Mouse (Mus musculus): Measurements from ENCODE around the gene Rpl36-ps4. TPM values are rescaled to one million over a fixed set of nuclear protein-coding genes. Genes with fewer than 3 reads are reported as not detected.
"Not testable (repeated sequence)": the region's sequence is repeated elsewhere in the genome, so short reads cannot be mapped to it uniquely, and the experiment has no call there.

Rpl36-ps4 gene
- polyA plus RNA-seq, 1 experiment from 2014 or later, result not detected

- WGBS, result 83% methylated on average over 5 of the region's 5 CpGs
- Histone ChIP-seq H3K4me1 (replicated peaks; ENCODE audit: control insufficient read depth, insufficient read depth) (no peaks in the 10 kb centered on the region), H3K4me2 (replicated peaks; ENCODE audit: low read depth) (no peak overlapping the region), H3K9me3 (ENCODE audit: control insufficient read depth, low read length) (no peaks in the 10 kb centered on the region), H3K27ac (replicated peaks) (no peak overlapping the region), H3K27me3 (ENCODE audit: control insufficient read depth, insufficient read depth, low read length) (no peaks in the 10 kb centered on the region), H3K4me3 (ENCODE audit: low read depth, low read length) (no peak overlapping the region), H3K36me3 (ENCODE audit: control insufficient read depth, insufficient read depth, low read length) (no peaks in the 10 kb centered on the region), H3K9ac (ENCODE audit: low read length) (no peak overlapping the region)
- TF ChIP-seq CTCF (IDR thresholded peaks at IDR 0.05; ENCODE audit: low read depth) (no peak), EP300 (optimal IDR thresholded peaks at IDR 0.05) (no peak)
- DNase-seq (ENCODE audit: low spot score) (no peak), ATAC-seq (ENCODE audit: low FRiP score, low TSS enrichment) (no peak)
Measured at GRCm38 (mm10) chr17:87918121-87918520, 2.7 kb upstream of the Rpl36-ps4 start.

GRCm38 (mm10) chr17:87934326-87934725 is 13.5 kb downstream of the Rpl36-ps4 start:
- WGBS, result 69% methylated on average over 10 of the region's 10 CpGs

GRCm38 (mm10) chr17:87934736-87935135 is 14.0 kb downstream of the Rpl36-ps4 start:
- Histone ChIP-seq H3K4me3 (ENCODE audit: low read depth, low read length) (no peak overlapping the region), H3K27ac (replicated peaks) (no peak overlapping the region), H3K9me3 (ENCODE audit: control insufficient read depth, low read length) (no peaks in the 10 kb centered on the region), H3K4me2 (replicated peaks; ENCODE audit: low read depth) (no peak overlapping the region), H3K9ac (ENCODE audit: low read length) (no peak overlapping the region), H3K27me3 (ENCODE audit: control insufficient read depth, insufficient read depth, low read length) (no peaks in the 10 kb centered on the region), H3K4me1 (replicated peaks; ENCODE audit: control insufficient read depth, insufficient read depth) (no peaks in the 10 kb centered on the region), H3K36me3 (ENCODE audit: control insufficient read depth, insufficient read depth, low read length) (no peaks in the 10 kb centered on the region)
- ATAC-seq (ENCODE audit: low FRiP score, low TSS enrichment) (no peak), DNase-seq (ENCODE audit: low spot score) (no peak)
- 90% methylated on average over 8 of the region's 8 CpGs for WGBS
- TF ChIP-seq EP300 (optimal IDR thresholded peaks at IDR 0.05) (no peak), CTCF (IDR thresholded peaks at IDR 0.05; ENCODE audit: low read depth) (no peak)

More at GRCm38 (mm10) chr17:87934326-87934725, 13.5 kb downstream of the Rpl36-ps4 start:
- no peak for ATAC-seq (ENCODE audit: low FRiP score, low TSS enrichment)
- H3K27me3 ChIP-seq (ENCODE audit: control insufficient read depth, insufficient read depth, low read length), result no peaks in the 10 kb centered on the region
- H3K36me3 ChIP-seq (ENCODE audit: control insufficient read depth, insufficient read depth, low read length), result no peaks in the 10 kb centered on the region
- H3K4me3 ChIP-seq (ENCODE audit: low read depth, low read length), result no peak overlapping the region
- no peak overlapping the region for H3K27ac ChIP-seq (replicated peaks)
- no peaks in the 10 kb centered on the region for H3K4me1 ChIP-seq (replicated peaks; ENCODE audit: control insufficient read depth, insufficient read depth)
- no peak overlapping the region for H3K9ac ChIP-seq (ENCODE audit: low read length)
- no peak for TF ChIP-seq EP300 (optimal IDR thresholded peaks at IDR 0.05)
- no peak for TF ChIP-seq CTCF (IDR thresholded peaks at IDR 0.05; ENCODE audit: low read depth)
- no peak overlapping the region for H3K4me2 ChIP-seq (replicated peaks; ENCODE audit: low read depth)
- no peaks in the 10 kb centered on the region for H3K9me3 ChIP-seq (ENCODE audit: control insufficient read depth, low read length)
- no peak for DNase-seq (ENCODE audit: low spot score)

- Histone ChIP-seq H3K9me3 (ENCODE audit: control insufficient read depth, low read length) (no peaks in the 10 kb centered on the region), H3K4me2 (replicated peaks; ENCODE audit: low read depth) (no peak overlapping the region), H3K27ac (replicated peaks) (no peak overlapping the region), H3K4me1 (replicated peaks; ENCODE audit: control insufficient read depth, insufficient read depth) (no peaks in the 10 kb centered on the region), H3K4me3 (ENCODE audit: low read depth, low read length) (no peak overlapping the region), H3K27me3 (ENCODE audit: control insufficient read depth, insufficient read depth, low read length) (no peaks in the 10 kb centered on the region), H3K36me3 (ENCODE audit: control insufficient read depth, insufficient read depth, low read length) (no peaks in the 10 kb centered on the region), H3K9ac (ENCODE audit: low read length) (no peak overlapping the region)
- WGBS, result 66% methylated on average over 4 of the region's 4 CpGs
- ATAC-seq (ENCODE audit: low FRiP score, low TSS enrichment), result no peak
- DNase-seq (ENCODE audit: low spot score), result no peak
- TF ChIP-seq EP300 (optimal IDR thresholded peaks at IDR 0.05) (no peak), CTCF (IDR thresholded peaks at IDR 0.05; ENCODE audit: low read depth) (no peak)
Measured at GRCm38 (mm10) chr17:87936156-87936555, 15.4 kb downstream of the Rpl36-ps4 start.

GRCm38 (mm10) chr17:87948965-87949584 is 28.3 kb downstream of the Rpl36-ps4 start:
- no peaks in the 10 kb centered on the region for H3K36me3 ChIP-seq (ENCODE audit: control insufficient read depth, insufficient read depth, low read length)
- no peak overlapping the region for H3K4me3 ChIP-seq (ENCODE audit: low read depth, low read length)
- no peak overlapping the region for H3K9ac ChIP-seq (ENCODE audit: low read length)
- no peaks in the 10 kb centered on the region for H3K27me3 ChIP-seq (ENCODE audit: control insufficient read depth, insufficient read depth, low read length)
- H3K27ac ChIP-seq (replicated peaks), result no peak overlapping the region
- TF ChIP-seq CTCF (IDR thresholded peaks at IDR 0.05; ENCODE audit: low read depth), result peak; percentile 98
- no peak for TF ChIP-seq EP300 (optimal IDR thresholded peaks at IDR 0.05)
- H3K4me1 ChIP-seq (replicated peaks; ENCODE audit: control insufficient read depth, insufficient read depth), result no peaks in the 10 kb centered on the region
- 43% methylated on average over 16 of the region's 16 CpGs for WGBS
- no peaks in the 10 kb centered on the region for H3K9me3 ChIP-seq (ENCODE audit: control insufficient read depth, low read length)
- ATAC-seq (ENCODE audit: low FRiP score, low TSS enrichment), result peak; percentile 63; the same call in 1 of the 2 replicates
- no peak overlapping the region for H3K4me2 ChIP-seq (replicated peaks; ENCODE audit: low read depth)
- peak; percentile 81 for DNase-seq (ENCODE audit: low spot score)

GRCm38 (mm10) chr17:87954618-87955124 is 33.9 kb downstream of the Rpl36-ps4 start:
- WGBS, result 72% methylated on average over 13 of the region's 13 CpGs
- not testable (repeated sequence) for H3K4me2 ChIP-seq (replicated peaks; ENCODE audit: low read depth); H3K27ac ChIP-seq (replicated peaks); H3K36me3 ChIP-seq (ENCODE audit: control insufficient read depth, insufficient read depth, low read length); H3K4me3 ChIP-seq (ENCODE audit: low read depth, low read length); H3K27me3 ChIP-seq (ENCODE audit: control insufficient read depth, insufficient read depth, low read length); DNase-seq (ENCODE audit: low spot score); H3K4me1 ChIP-seq (replicated peaks; ENCODE audit: control insufficient read depth, insufficient read depth); H3K9ac ChIP-seq (ENCODE audit: low read length); ATAC-seq (ENCODE audit: low FRiP score, low TSS enrichment); H3K9me3 ChIP-seq (ENCODE audit: control insufficient read depth, low read length)
